Mouse (Mus musculus) granulocyte monocyte progenitor cell, adult 5-6 weeks (primary cell): ENCODE measurements around the gene Mapk1. TPM values are rescaled to one million over a fixed set of nuclear protein-coding genes. Genes with fewer than 3 reads are reported as not detected.
"Not testable (repeated sequence)": the region's sequence is repeated elsewhere in the genome, so short reads cannot be mapped to it uniquely, and the experiment has no call there.

ENCODE experiments used
- ATAC-seq: replicated peaks from 2 replicates; pipeline ENCODE4 v1.8.0; 2016; ENCODE audit warnings: mild to moderate bottlenecking, moderate TSS enrichment, inconsistent platforms; ENCODE audit not compliant: poor library complexity, severe bottlenecking
- total RNA-seq, 2 experiments: library from RNA; stranded (forward) in 1 of 2; stranded (reverse) in 1 of 2; fragments of 200-712, 200-1000 nt in 1 of 2; fragments of >200 nt in 1 of 2; fragmentation: Nextera tagmentation in 1 of 2; gene quantifications; 2 replicates each; pipeline ENCODE4 v1.2.3; 2014 to 2017

Gene Mapk1
- 119 and 120 TPM in 2 replicates for total RNA-seq (2014; fragmentation: Nextera tagmentation)
- 129 and 130 TPM in 2 replicates for total RNA-seq (2017)

- ATAC-seq, result peak; percentile 98
These were observed at the start of gene Mapk1 for GRCm38 (mm10) chr16:16983131-16983533. Gene Mapk1, plus strand, starts transcription at chr16:16983382.

DNA sequence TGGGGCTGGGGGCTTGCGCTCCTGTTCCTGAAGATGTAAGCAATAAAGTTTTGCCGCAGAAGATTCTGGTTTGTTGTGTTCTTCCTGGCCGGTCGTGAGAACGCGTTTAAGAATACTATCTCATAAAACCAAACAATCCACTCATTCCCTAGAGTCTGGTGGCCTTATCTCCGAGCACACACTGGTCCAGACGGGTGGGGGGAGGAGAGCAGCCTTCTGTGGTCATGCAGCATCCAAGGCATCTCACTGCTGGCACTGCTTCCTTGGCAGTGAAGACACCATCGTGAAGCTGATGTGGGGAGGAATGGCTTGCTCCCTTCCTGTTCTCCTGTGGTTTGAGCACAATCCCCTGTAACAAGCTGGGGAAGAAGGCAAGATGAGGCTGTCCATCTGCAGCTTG is 43.6 kb upstream of the Mapk1 start:
- no peak for ATAC-seq

- ATAC-seq, result no peak
These were observed 42.1 kb upstream of the Mapk1 start for GRCm38 (mm10) chr16:16941078-16941477.

DNA sequence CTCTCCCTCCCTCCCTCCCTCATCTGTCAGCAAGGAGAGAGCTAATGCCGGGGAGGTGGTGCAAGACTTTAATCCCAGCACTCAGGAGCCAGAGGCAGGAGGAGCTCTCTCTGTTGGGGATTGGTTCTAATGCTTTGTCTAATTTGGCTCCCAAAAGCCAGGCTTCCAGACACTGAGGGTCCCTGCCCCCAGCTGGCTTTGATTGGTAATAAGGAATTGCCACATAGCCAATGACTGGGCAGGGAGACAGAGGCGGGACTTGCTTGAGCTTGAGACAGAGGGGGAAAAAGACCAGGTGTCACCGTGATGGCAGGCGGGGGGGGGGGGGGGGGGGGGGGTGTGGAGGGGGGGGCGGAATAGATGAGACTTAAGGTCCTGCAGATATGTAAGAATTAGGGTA is 24.6 kb upstream of the Mapk1 start:
- no peak for ATAC-seq

- no peak for ATAC-seq
These were observed 23.3 kb upstream of the Mapk1 start for GRCm38 (mm10) chr16:16959907-16960306.

GRCm38 (mm10) chr16:16965149-16965548 is 18.0 kb upstream of the Mapk1 start:
- ATAC-seq, result no peak

- ATAC-seq, result no peak
These were observed 16.9 kb upstream of the Mapk1 start for GRCm38 (mm10) chr16:16966290-16966689.

- no peak for ATAC-seq
These were observed 5.1 kb upstream of the Mapk1 start for GRCm38 (mm10) chr16:16978061-16978460.

DNA sequence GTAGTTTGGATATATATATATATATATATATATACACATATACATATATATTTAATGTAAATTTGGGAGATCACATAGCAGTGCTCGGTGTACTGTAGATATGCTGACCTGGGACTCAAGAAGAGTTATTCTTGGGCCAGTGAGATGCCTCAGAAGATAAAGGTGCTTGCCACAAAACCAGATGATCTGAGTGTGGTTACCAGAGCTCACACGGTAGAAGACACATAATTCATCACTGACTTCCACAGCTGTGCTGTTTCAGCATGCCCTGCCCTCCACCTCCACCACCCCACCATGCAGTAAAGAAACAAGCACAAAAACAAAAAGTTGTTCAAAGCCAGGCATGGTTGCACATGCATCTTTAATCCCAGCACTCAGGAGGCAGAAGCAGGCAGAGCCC is 4.4 kb upstream of the Mapk1 start:
- ATAC-seq, result no peak

- no peak for ATAC-seq
These were observed 546 bp upstream of the Mapk1 start for GRCm38 (mm10) chr16:16982636-16983035.

GRCm38 (mm10) chr16:16983534-16984422 is 596 bp downstream of the Mapk1 start:
- peak; percentile 36 for ATAC-seq

DNA sequence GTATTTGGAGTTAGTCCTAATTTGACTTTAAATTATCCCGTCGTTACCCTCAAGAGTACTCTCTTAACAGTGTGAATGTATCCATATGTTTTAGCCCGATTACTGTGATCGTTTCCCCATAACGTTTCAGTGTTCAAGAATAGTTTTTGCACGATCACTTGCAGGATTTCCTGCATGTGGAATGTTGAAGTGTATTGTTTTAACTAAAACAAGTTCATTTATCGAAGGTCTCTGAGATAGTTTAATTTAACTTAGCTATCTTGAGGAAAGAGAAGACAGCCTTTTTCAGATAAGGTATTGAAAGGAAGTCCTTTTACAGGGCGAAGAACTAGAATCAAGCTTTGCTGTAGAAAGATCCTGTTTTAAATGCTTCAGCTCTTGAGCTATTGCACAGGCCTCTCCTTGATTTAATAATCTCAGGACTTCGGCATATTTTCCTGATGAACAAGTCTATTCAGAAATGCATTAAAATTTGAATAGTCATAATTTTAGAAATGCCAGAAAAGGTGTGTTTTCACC is 1.3 kb downstream of the Mapk1 start:
- no peak for ATAC-seq

DNA sequence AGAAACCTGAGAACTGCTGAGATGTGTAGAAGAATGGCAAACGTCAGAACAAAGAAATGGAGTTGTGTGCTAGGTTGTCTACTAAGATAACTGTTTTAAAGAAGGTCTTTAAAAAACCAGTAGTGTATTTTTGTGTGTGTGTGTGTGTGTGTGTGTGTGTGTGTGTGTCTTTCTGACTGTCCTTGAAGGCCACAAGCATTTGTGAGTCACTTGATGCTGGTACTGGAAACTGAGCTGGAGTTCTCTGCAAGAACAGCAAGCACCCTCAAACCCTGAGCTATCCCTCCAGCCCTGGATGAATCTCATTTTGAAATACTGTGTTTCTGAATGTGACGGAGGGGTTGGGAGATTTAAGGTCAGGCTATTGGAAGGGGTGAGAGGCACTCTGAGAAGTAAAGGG is 4.1 kb downstream of the Mapk1 start:
- no peak for ATAC-seq

GRCm38 (mm10) chr16:16988842-16989241 is 5.7 kb downstream of the Mapk1 start:
- ATAC-seq, result peak; percentile 84

DNA sequence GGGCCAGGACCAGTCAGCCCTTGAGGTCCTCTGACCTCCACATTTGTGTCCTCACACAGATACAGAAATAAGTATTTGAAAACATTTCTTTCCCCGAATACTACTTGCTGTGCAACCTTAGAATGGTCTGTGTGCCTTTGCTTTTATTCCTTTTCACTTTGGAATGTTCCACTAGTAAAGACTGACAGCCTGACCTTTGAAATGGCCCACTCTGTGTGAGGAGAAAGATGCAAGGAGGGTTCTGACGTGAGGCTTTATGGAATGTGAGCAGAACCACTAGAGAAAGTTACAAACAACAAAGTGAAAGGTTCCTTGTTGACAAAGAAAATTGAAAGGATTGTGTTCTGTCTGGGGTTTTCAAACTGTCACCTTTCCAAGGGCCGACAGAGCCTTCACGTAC is 6.8 kb downstream of the Mapk1 start:
- no peak for ATAC-seq

DNA sequence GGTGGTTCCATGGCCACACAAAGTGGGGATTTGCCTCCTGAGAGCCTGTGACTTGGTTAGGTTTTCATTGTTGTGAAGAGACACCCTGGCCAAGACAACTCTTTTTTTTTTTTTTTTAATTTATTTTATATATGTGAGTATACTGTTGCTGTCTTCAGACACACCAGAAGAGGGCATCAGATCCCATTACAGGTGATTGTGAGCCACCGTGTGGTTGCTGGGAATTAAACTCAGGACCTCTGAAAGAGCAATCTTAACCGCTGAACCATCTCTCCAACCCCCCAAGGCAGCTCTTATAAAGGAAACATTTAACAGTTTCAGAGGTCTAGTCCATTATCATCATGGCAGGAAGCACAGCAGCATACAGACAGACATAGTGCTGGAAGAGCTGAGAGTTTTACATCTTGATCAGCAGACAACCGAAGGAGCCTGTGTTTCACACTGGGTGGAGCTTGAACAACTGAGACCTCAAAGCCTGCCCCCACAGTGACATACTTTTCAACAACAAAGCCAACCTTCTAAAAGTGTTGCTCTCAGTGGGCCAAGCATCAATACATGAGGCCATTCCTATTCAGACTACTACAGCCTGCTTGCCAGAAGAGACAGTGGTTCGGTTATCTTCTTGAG is 11.4 kb downstream of the Mapk1 start:
- ATAC-seq, result no peak

GRCm38 (mm10) chr16:16996121-16996729 is 13.0 kb downstream of the Mapk1 start:
- not testable (repeated sequence) for ATAC-seq

DNA sequence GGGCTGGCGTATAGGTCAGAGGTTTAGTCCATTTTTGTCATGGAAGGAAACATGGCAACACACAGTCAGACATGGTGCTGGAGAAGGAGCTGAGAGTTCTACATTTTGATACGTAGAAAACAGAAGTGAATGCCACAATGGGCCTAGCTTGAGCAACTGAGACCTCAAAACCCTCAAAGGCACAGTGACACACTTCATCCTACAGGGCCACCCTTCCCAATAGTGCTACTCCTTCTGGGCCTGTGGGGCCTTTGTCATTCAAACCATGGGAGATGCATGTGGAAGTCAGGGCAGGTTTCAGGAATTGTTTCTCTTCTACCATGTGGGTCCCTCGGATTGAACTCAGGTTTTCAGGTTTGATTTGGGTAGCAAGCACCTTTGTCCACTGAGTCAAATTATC is 17.9 kb downstream of the Mapk1 start:
- ATAC-seq, result peak; percentile 99

DNA sequence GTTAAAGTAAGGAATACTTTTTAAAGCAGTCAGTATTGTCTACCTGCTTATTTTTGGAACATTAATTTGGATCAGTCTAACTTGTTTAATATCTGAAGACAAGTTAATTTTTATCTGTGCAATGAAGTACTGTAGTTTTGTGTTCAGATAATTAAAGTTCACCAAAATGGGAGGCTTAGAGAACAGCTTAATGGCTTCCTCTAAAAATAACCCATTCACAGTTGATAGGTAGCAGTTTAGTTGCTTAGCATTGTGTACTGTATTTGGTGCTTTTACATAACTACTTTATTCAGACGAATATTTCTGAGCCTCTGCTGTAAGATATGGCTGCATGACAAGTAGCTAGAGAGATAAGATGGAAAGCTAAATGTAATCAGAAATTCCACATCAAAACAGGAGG is 23.9 kb downstream of the Mapk1 start:
- no peak for ATAC-seq

DNA sequence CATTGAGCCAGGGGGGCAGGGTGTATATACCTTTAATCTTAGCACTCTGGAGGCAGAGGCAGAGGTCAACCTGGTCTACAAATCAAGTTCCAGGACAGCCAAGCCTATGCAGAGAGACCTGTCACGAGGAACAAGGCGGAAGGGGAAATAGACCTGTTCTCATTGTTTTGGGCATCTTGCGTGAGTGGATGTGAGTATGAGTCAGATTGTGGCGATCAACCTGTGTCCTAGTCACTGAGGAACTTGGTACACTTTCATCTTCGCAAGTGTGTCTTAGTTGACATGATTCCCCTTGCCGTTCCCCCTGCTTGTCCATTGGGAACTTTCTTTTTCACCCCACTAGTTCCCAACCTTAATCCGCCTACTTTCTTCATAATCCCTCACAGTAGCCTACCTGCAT is 26.9 kb downstream of the Mapk1 start:
- ATAC-seq, result no peak

DNA sequence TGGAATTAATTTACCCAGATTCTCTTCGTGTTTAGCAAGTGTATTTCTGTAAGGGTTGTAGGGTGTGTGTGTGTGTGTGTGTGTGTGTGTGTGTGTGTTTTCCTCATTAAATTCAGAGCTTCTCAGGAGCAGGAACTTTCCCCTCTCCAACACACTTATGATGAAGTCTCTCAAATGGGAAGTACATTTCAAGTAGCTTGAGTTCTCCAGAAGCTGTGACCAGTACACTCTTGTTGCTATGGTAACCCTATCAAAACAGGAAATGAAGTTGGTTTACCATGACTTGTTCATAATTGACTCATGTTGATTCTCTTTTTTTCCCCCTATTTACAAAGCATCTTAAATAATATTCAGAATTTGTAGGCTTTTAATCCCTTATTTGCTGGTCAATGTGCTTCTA is 29.4 kb downstream of the Mapk1 start:
- peak; percentile 98 for ATAC-seq
